Mouse (Mus musculus) heart, embryonic 10.5 days (tissue): ENCODE measurements around the gene Chst11. TPM values are rescaled to one million over a fixed set of nuclear protein-coding genes. Genes with fewer than 3 reads are reported as not detected.

Source experiments
- DNase-seq: peaks from one replicate; pipeline ENCODE4 v3.0.0-alpha.2; 2017; ENCODE audit warnings: low spot score
- H3K27ac ChIP-seq: fragments of 300-500 bp; sonication (generic); 2 replicates; pipeline ENCODE4 v1.5.1; 2016; ENCODE audit warnings: mild to moderate bottlenecking
- H3K27me3 ChIP-seq: fragments of 300-500 bp; sonication (generic); 2 replicates; pipeline ENCODE4 v1.6.1; 2016; ENCODE audit warnings: mild to moderate bottlenecking; ENCODE audit not compliant: poor library complexity, insufficient read depth, severe bottlenecking
- H3K36me3 ChIP-seq: fragments of 300-500 bp; sonication (generic); 2 replicates; pipeline ENCODE4 v1.6.1; 2016; ENCODE audit warnings: mild to moderate bottlenecking, moderate library complexity
- H3K4me1 ChIP-seq: fragments of 300-500 bp; sonication (generic); 2 replicates; pipeline ENCODE4 v1.6.1; 2016; ENCODE audit warnings: mild to moderate bottlenecking
- H3K4me3 ChIP-seq: fragments of 300-500 bp; sonication (generic); 2 replicates; pipeline ENCODE4 v1.5.1; 2016; ENCODE audit warnings: mild to moderate bottlenecking, moderate library complexity
- H3K9me3 ChIP-seq: fragments of 300-500 bp; sonication (generic); 2 replicates; pipeline ENCODE4 v1.6.1; 2016; ENCODE audit warnings: mild to moderate bottlenecking, moderate library complexity
- WGBS: fragments of 180-500 bp; shearing (Covaris S2); methylation state at CpG from one replicate; pipeline ENCODE4 v1.1.7; 2016; 5-methylcytosine and 5-hydroxymethylcytosine counted together
- polyA plus RNA-seq: library from polyadenylated mRNA; unstranded; fragments of >200 nt; fragmentation: Nextera tagmentation; extraction: Ambion mirVana; gene quantifications from 2 replicates; pipeline ENCODE4 v1.2.1, GENCODE M21; 2016

Gene Chst11
- polyA plus RNA-seq, 1 experiment from 2014 or later = 1.2 TPM

DNA sequence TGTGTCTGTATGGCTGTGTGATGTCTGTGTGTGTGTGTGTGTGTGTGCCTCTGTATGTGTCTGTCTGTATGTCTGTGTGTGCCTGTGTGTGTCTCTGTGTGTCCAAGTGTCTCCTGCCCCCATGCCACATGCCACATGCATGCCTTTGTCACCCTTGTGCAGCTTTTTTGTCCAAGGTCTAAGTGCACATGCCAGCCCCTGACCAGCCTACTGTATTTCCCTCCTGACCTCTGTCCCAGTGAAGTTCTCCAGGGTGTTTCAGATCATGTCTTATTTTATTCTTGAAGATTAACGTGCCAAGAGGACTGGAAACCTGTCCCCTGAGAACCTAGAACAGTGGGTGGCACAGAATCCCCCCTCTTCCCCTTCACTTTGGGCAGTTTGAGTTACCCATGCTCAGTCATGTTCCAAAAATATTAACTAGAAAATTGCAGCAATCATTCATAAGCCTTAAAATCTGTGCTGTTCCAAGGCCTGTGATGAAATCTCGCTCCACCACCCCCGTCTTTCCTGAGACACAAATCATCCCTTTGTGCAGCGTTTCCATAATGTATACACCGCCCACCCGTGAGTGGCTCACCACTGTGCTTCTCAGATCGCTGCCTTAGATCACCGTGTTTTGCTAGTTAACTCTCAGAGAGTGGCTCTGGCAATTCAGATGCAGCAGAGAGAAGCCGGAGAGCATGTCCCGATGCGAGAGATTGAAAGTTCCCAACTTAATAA lies 180.4 kb downstream of the Chst11 start:
- no peak for DNase-seq
- Histone ChIP-seq H3K27me3 (no peaks in the 10 kb centered on the region), H3K36me3 (no peaks in the 10 kb centered on the region), H3K27ac (no peak overlapping the region), H3K4me3 (no peak overlapping the region), H3K4me1 (peaks cover 46% of the 10 kb centered on the region), H3K9me3 (no peaks in the 10 kb centered on the region)
- 85% methylated on average over 11 of the region's 11 CpGs for WGBS

DNA sequence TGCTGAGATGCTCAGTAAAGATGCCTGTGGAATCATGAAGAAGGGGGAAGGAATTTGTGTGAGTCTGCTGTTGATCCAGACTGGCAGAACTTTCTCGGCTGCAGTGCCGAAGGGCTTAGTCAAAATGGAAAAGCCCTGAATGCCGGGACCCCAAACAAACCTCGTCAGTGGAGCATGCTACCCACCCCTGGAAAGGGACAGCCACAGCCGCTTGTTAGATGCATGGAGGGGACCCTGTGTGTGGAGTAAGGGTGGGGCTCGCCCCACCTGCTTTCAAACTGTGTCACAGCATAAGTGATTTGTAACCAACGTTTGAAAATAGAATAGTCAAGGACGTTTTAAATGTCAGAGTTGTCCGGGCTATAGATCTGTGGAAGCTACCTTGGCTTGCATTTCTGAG lies 181.0 kb downstream of the Chst11 start:
- no peaks in the 10 kb centered on the region for H3K9me3 ChIP-seq
- no peaks in the 10 kb centered on the region for H3K36me3 ChIP-seq
- H3K27me3 ChIP-seq = no peaks in the 10 kb centered on the region
- H3K27ac ChIP-seq = no peak overlapping the region
- no peak overlapping the region for H3K4me3 ChIP-seq
- peaks cover 47% of the 10 kb centered on the region for H3K4me1 ChIP-seq
- no peak for DNase-seq
- 82% methylated on average over 9 of the region's 9 CpGs for WGBS

DNA sequence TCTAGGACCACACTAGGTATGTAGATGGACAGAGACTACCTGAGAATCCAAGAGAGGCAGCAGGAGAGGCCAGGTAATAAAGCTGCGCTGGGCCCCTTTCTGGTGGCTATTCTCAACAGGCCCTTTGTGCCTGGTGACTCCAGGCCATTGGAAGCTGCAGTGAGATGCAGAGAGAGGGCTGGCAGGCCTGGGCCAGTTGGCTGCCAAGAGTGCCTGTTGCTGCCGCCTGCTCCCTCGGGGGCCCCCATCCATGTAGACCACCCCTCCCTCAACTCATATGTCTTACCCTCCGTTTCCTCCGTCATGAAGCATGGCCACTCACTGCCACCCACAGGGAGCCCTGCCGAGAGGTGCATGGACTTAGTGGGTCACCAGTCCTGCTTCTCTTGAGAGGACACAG lies 182.2 kb downstream of the Chst11 start:
- Histone ChIP-seq H3K27me3 (no peaks in the 10 kb centered on the region), H3K27ac (no peak overlapping the region), H3K4me1 (peaks cover 43% of the 10 kb centered on the region), H3K9me3 (no peaks in the 10 kb centered on the region), H3K4me3 (no peak overlapping the region), H3K36me3 (no peaks in the 10 kb centered on the region)
- DNase-seq = no peak
- 84% methylated on average over 6 of the region's 6 CpGs for WGBS

DNA sequence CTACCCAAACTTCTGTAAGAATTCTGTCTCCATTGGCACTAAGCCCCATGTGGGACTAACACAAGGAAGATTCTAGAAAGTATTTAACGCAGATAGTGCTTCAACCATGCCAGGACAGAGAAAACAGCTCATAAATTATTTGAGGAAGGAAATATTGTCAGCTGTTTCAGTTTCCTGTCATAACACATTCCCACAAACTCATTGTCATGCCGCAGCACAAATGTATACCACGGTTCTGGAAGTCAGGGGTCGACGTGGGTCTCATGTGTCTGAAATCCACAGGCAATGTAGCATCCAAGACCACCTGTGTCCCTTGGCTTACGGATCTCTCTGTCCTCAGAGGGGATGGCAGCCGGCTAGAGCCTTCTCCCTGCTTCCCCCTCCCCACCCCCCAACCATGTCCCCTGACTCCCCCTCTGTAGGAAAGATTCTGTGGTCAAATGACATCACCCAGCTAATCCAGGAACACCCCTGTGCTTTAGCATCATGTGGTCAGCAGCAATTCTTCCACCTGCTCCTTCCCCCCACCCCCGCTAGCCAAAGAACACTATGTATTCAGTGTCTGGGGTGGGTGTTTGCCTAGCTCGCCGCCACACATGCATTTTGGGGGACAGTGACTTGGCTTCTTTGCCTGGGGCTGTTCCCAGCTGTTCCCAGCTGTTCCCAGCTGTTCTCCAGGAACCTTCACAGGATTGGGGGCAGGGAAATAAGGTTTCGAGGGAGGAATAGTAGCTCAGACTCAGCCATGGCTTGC lies 183.2 kb downstream of the Chst11 start:
- DNase-seq = no peak
- peaks cover 38% of the 10 kb centered on the region for H3K4me1 ChIP-seq
- H3K36me3 ChIP-seq = no peaks in the 10 kb centered on the region
- H3K9me3 ChIP-seq = no peaks in the 10 kb centered on the region
- H3K27me3 ChIP-seq = no peaks in the 10 kb centered on the region
- H3K27ac ChIP-seq = no peak overlapping the region
- 82% methylated on average over 11 of the region's 11 CpGs for whole genome bisulfite sequencing
- H3K4me3 ChIP-seq = no peak overlapping the region

DNA sequence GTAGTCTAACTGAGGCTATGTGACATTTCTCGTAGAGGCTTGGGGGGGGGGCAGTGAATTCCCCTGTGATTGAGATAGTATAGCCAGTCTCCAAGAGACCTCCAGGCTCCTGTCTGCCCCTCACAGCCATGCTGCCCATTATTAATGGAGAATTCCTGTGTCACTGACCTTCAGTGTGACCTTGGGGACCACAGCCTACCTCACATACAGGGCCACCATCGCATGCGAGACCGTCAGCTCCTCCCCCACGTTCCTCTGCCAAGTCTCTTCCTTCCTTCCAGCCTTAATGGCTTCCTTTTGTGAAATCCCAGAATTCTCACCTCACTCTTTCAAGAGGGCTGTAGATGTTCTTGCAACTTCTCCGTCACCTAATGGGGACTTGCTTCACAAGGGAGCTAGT lies 184.3 kb downstream of the Chst11 start:
- DNase-seq = no peak
- no peak overlapping the region for H3K4me3 ChIP-seq
- no peaks in the 10 kb centered on the region for H3K36me3 ChIP-seq
- H3K27ac ChIP-seq = no peak overlapping the region
- H3K27me3 ChIP-seq = no peaks in the 10 kb centered on the region
- WGBS = 80% methylated on average over 6 of the region's 6 CpGs
- H3K9me3 ChIP-seq = no peaks in the 10 kb centered on the region
- H3K4me1 ChIP-seq = peaks cover 32% of the 10 kb centered on the region

DNA sequence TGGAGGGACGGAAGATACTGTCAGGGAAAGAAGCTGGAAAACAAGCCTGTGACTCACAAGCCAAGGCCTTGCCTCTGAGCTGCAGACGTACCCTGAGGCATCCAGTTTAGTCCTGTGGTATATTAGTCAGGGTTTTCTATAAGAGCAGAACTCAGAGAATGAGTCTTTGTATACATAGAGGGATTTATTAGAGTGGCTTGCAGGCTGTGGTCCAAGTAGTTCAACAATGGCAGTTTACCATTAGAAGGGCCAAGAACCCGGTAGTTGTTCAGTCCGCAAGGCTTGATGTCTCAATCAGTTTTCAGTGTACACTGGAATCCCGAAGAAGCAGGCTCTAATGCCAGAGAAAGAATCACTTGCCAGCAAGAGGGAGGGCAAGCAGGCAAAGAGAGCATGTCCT lies 192.9 kb downstream of the Chst11 start:
- no peak overlapping the region for H3K27ac ChIP-seq
- peaks cover 3% of the 10 kb centered on the region; the same call in 1 of the 2 replicates for H3K36me3 ChIP-seq
- H3K27me3 ChIP-seq = peaks cover 7% of the 10 kb centered on the region; the same call in 1 of the 2 replicates
- WGBS = 88% methylated on average over 5 of the region's 5 CpGs
- no peak for DNase-seq
- H3K4me3 ChIP-seq = no peak overlapping the region
- peaks cover 14% of the 10 kb centered on the region for H3K4me1 ChIP-seq
- no peaks in the 10 kb centered on the region for H3K9me3 ChIP-seq

DNA sequence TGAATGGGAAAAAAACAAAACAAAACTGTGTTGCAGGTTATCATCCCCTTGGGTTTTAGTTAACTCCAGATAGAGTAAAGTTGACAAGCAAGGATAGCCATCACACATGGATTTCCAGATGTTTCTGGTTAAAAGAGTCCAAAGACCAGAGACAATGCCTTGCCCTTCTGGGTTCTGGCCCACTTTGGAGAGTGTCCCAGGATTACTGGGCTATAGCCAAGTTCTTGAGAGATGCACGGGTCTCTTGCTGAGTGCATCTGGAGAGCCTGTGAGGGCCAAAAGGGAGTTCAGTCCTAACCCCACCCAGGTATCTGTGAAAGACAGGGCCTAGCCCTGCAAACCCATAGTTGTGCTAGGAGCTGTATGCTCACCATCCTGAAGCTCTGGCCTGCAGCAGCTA lies 193.4 kb downstream of the Chst11 start:
- H3K4me1 ChIP-seq = peaks cover 18% of the 10 kb centered on the region
- H3K27ac ChIP-seq = no peak overlapping the region
- no peak overlapping the region for H3K4me3 ChIP-seq
- 74% methylated on average over 1 of the region's 1 CpGs for WGBS
- peaks cover 3% of the 10 kb centered on the region; the same call in 1 of the 2 replicates for H3K36me3 ChIP-seq
- peaks cover 7% of the 10 kb centered on the region; the same call in 1 of the 2 replicates for H3K27me3 ChIP-seq
- H3K9me3 ChIP-seq = no peaks in the 10 kb centered on the region
- no peak for DNase-seq

DNA sequence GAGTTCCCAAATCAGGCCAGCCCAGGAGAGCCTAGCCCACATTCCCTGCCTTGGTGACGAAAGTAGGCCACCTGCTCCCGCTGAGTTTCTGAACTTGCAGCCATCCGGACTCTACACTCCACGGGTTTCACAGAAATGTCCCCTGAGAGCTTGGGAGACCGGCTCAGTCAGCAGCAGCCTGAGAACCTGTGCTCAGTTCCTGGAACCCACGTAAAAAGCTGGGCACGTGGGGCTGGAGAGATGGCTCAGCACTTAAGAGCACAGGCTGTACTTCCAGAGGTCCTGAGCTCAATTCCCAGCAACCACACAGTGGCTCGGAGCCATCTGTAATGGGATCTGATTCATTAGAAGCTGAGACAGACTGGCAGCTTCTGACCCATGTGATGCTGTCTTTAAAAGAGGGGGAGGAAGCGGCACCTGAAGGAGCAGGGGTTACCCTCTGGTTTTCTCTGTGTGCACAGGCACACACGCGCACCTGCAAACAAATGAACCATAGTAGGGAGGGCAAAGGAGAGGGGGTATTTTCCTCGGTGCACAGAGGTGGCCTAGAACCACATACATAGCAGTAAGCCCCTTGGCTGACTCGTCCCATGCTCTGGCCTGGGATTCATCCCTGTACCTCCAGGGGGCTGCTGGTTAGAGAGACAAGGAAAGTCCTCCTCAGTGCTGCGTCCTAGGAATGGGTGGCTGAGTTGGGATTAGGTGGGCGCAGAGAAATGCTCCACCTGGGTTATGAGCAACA lies 196.7 kb downstream of the Chst11 start:
- WGBS = 77% methylated on average over 15 of the region's 15 CpGs
- Histone ChIP-seq H3K4me3 (no peak overlapping the region), H3K36me3 (peaks cover 3% of the 10 kb centered on the region; the same call in 1 of the 2 replicates), H3K27me3 (peaks cover 7% of the 10 kb centered on the region; the same call in 1 of the 2 replicates), H3K9me3 (no peaks in the 10 kb centered on the region), H3K27ac (no peak overlapping the region), H3K4me1 (peaks cover 32% of the 10 kb centered on the region)
- no peak for DNase-seq

DNA sequence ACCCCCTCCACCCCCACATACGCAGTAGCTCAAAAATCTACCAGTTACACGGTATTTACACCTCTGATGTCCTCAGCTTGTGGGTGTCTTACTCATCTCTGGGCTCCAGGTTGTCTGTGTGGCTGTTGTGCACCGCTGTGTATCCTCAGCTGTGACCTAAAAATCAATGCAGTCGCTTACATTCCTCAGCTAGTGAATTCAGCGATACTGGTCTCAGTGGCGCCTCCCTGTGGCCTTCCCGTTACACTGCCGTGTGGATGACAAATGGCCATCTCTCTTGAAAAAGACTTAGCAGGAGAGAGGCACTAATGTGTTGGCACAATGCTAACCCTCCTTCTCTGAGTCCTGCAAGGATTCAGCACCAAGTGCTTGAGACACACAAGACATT lies 197.3 kb downstream of the Chst11 start:
- DNase-seq = no peak
- H3K4me1 ChIP-seq = peaks cover 38% of the 10 kb centered on the region
- peaks cover 3% of the 10 kb centered on the region; the same call in 1 of the 2 replicates for H3K36me3 ChIP-seq
- no peak overlapping the region for H3K27ac ChIP-seq
- WGBS = 35% methylated on average over 8 of the region's 8 CpGs
- no peaks in the 10 kb centered on the region for H3K9me3 ChIP-seq
- H3K4me3 ChIP-seq = no peak overlapping the region
- H3K27me3 ChIP-seq = peaks cover 7% of the 10 kb centered on the region; the same call in 1 of the 2 replicates

DNA sequence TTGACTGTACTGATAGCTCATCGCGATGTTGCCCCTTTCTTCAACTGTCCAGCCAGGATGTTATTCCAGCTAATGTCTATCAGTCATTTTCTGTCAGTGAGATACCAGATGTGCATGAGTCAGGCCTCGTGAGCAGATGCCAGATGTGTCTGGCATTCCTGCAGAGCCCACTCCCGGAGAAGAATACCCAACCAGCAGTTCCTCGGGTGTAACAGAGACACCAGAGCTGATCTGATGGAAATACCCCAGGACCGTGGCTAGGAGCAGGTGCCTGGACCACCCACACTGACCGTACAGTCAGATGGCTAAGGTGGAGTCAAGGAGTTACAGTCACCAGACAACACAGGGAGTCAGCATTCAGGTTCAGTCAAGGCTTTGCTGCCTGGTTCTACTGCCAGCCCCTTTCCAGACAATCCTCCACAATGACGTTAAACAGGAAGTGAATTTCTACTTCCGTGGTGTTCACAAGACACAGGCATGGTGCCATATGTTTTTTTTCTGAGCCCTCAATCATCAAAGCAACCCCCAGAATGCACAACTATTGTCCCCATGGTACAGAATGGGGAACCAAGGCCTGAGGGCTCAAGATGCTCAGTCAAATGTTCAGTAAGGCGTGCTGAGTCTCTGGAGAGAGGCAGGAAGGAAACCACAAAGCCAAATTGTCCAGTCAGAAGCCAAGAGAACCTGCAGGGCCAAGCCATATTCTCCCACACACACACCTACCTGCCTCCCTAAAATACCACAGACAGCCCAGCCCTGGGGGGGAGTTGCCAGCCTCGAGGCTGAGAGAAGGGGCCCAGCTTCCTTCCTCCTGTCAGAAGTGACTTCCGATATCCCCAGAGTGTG lies 198.6 kb downstream of the Chst11 start:
- peaks cover 7% of the 10 kb centered on the region; the same call in 1 of the 2 replicates for H3K27me3 ChIP-seq
- no peak overlapping the region for H3K4me3 ChIP-seq
- DNase-seq = no peak
- H3K9me3 ChIP-seq = no peaks in the 10 kb centered on the region
- peaks cover 3% of the 10 kb centered on the region; the same call in 1 of the 2 replicates for H3K36me3 ChIP-seq
- peaks cover 38% of the 10 kb centered on the region for H3K4me1 ChIP-seq
- H3K27ac ChIP-seq = peak overlapping the region; percentile 56; the same call in 1 of the 2 replicates
- WGBS = 56% methylated on average over 12 of the region's 12 CpGs

DNA sequence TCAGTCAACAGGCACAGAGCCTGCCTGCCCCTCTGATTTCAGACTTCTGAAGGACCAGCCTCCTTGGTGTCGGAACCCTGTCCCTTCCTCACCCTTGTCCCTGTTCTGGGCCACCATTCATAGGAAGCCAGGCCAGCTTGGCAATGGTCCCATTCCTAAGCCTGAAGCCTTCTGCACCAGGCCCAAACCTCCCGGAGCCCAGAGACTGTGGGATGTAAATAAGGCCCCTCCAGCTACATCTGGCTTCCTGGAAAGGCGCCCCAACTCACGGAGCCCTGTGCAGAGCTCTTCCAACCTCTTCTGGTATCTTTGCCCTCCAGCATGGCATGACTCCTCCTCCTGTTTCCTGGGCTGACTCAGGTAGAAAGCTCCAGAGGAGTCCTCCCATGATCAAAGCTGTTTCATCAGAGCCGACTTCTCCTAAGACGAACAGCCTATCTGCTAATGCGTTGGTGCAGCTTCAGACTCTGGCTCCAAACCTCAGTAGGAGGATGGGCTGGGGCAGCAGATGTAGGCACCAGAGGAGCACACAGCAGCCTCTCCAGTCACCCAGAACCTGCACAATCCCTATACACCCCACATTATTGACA lies 199.3 kb downstream of the Chst11 start:
- H3K36me3 ChIP-seq = no peaks in the 10 kb centered on the region
- peaks cover 38% of the 10 kb centered on the region for H3K4me1 ChIP-seq
- no peaks in the 10 kb centered on the region for H3K9me3 ChIP-seq
- whole genome bisulfite sequencing = 61% methylated on average over 7 of the region's 7 CpGs
- H3K27ac ChIP-seq = peak overlapping the region; percentile 56; the same call in 1 of the 2 replicates
- no peak overlapping the region for H3K4me3 ChIP-seq
- peaks cover 7% of the 10 kb centered on the region; the same call in 1 of the 2 replicates for H3K27me3 ChIP-seq
- no peak for DNase-seq

DNA sequence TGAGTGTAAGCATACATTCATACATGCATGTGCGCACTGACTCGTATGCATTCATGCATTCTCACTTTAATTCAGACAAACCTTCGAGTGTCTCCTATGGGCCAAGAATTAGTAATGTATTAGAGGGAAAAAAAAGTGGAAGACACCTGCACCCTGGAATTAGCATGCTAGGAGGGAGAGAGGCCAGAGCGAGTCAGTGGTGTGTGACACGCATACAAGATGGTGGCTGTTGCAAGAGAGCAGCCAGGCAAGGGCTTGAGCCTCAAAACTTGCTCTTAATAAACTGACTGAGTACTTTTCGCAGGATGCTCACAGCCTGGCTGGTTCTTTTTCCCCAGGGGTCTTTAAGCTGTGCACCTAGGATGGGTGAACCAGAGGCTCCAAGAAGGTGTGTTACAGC lies 199.8 kb downstream of the Chst11 start:
- no peak for DNase-seq
- 90% methylated on average over 6 of the region's 6 CpGs for WGBS
- no peaks in the 10 kb centered on the region for H3K9me3 ChIP-seq
- H3K27ac ChIP-seq = no peak overlapping the region
- H3K4me3 ChIP-seq = no peak overlapping the region
- peaks cover 7% of the 10 kb centered on the region; the same call in 1 of the 2 replicates for H3K27me3 ChIP-seq
- peaks cover 38% of the 10 kb centered on the region for H3K4me1 ChIP-seq
- no peaks in the 10 kb centered on the region for H3K36me3 ChIP-seq
